Mouse (Mus musculus) kidney, postnatal 4 days (tissue): ENCODE measurements around the gene Serpinb12.
"Not testable (repeated sequence)": the region's sequence is repeated elsewhere in the genome, so short reads cannot be mapped to it uniquely, and the experiment has no call there.

ENCODE experiments used
- DNase-seq, 2 experiments: peaks; one replicate each; pipeline ENCODE4 v3.0.0; 2021; ENCODE audit warnings: mixed read lengths in 2 of 2

Serpinb12 gene

GRCm38 (mm10) chr1:106934265-106934664 is at the start of gene Serpinb12:
Gene Serpinb12 (plus strand): TSS chr1:106934449.
- no peak for DNase-seq

- not testable (repeated sequence) for DNase-seq
These were observed 39.1 kb upstream of the Serpinb12 start for GRCm38 (mm10) chr1:106895142-106895541.

GRCm38 (mm10) chr1:106901406-106901805 is 32.8 kb upstream of the Serpinb12 start:
- peak; percentile 9 to 19 for DNase-seq

GRCm38 (mm10) chr1:106931954-106932353 is 2.3 kb upstream of the Serpinb12 start:
- no peak for DNase-seq

GRCm38 (mm10) chr1:106933658-106934057 is 591 bp upstream of the Serpinb12 start:
- DNase-seq, result no peak

GRCm38 (mm10) chr1:106947217-106947616 is 13.0 kb downstream of the Serpinb12 start:
- no peak for DNase-seq

GRCm38 (mm10) chr1:106959981-106960380 is 25.7 kb downstream of the Serpinb12 start:
- no peak for DNase-seq

GRCm38 (mm10) chr1:106961023-106961422 is 26.8 kb downstream of the Serpinb12 start:
- peak; percentile 19 to 31 for DNase-seq

- no peak for DNase-seq
These were observed 46.4 kb downstream of the Serpinb12 start, which contains the start of gene Serpinb13 for GRCm38 (mm10) chr1:106980684-106981083. Gene Serpinb13 (plus strand): TSS chr1:106980984.

GRCm38 (mm10) chr1:106983092-106983491 is 48.8 kb downstream of the Serpinb12 start:
- DNase-seq, result no peak

- DNase-seq, result no peak
These were observed 49.6 kb downstream of the Serpinb12 start for GRCm38 (mm10) chr1:106983865-106984264.

- peak in 1 of 2 experiments; percentile 24 for DNase-seq
These were observed 66.2 kb downstream of the Serpinb12 start for GRCm38 (mm10) chr1:107000424-107000823.

GRCm38 (mm10) chr1:107001754-107002153 is 67.5 kb downstream of the Serpinb12 start:
- no peak for DNase-seq

- DNase-seq, result no peak
These were observed 72.1 kb downstream of the Serpinb12 start for GRCm38 (mm10) chr1:107006316-107006715.
